Mouse (Mus musculus) ES-Bruce4 (cell line): ENCODE measurements around the gene 4933427I04Rik.

Source experiments
- CTCF ChIP-seq: IDR thresholded peaks from one replicate; pipeline ENCODE4 v1.8.1; 2011; ENCODE audit warnings: low read depth, low read length
- EP300 ChIP-seq: IDR thresholded peaks from 2 replicates; pipeline ENCODE4 v1.6.1; 2011; ENCODE audit warnings: low read depth, low read length; ENCODE audit not compliant: insufficient read depth
- POLR2A ChIP-seq: IDR thresholded peaks from one replicate; pipeline ENCODE4 v1.8.1; 2011; ENCODE audit warnings: low read length; ENCODE audit not compliant: insufficient read depth

DNA sequence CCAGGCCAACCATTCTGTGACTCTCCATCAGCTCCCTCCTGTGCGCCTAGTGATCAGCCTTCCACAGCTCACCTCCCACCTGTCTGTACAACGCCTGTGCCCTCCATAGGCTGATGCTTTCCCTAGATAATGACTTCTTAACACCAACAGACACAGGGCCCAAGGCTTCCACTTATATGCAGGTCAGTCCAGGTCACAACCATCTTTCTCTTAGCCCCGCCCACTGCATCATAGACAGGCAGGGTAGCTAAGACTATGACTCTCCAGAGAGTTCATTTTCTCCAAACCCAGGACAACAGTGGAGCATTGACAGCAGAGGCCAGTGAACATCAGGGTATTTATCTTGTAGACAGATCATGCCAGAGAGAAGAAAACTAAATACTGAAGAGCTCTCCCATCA, at the start of gene 4933427I04Rik:
- TF ChIP-seq CTCF (no peak), POLR2A (no peak), EP300 (no peak)
